Mouse (Mus musculus): ENCODE data around the gene Zfp512b.

Gene Zfp512b

Small RNAs within 50 kb of the gene (microRNA-seq; reads per million reads assigned to microRNA genes)
- 0 reads per million in 2 experiments for gene Mir7006

Data from adrenal gland (tissue).